Mouse (Mus musculus) Patski (cell line): ENCODE results near the gene Pnpla7. TPM values are rescaled to one million over a fixed set of nuclear protein-coding genes. Genes with fewer than 3 reads are reported as not detected.
"Not testable (repeated sequence)": the region's sequence is repeated elsewhere in the genome, so short reads cannot be mapped to it uniquely, and the experiment has no call there.

Experiments
- ATAC-seq: fragments of 100-300 bp; one replicate; pipeline ENCODE4 v1.8.0; 2021
- CTCF ChIA-PET: fragments of 350-600 bp; sonication (Branson Sonifier 250); formaldehyde crosslinking; loops from one replicate; lab custom pipeline; 2022; ENCODE audit warnings: inconsistent platforms; lab: Charles Lee
- POLR2A ChIA-PET: fragments of 350-600 bp; sonication (Branson Sonifier 250); formaldehyde crosslinking; loops from one replicate; lab custom pipeline; 2022; ENCODE audit warnings: antibody characterized with exemption, inconsistent platforms; lab: Charles Lee
- DNase-seq: peaks from one replicate; pipeline ENCODE4 v3.0.0-alpha.2; 2011; ENCODE audit warnings: low read depth, low spot score
- H3K27me3 ChIP-seq: fragments of 371-371 bp; one replicate; pipeline ENCODE4 v1.5.1; 2021
- CTCF ChIP-seq: fragments of 100-300 bp; IDR thresholded peaks from one replicate; pipeline ENCODE4 v1.5.1; 2021
- in situ Hi-C: fragments of 300-500 bp; cut with MboI; formaldehyde crosslinking; loops from 3 replicates; pipeline ENCODE4 v1.11.1; 2018; ENCODE audit warnings: low pct_unique_long_range_greater_than_20kb, mixed read lengths
- polyA plus RNA-seq: library from polyadenylated mRNA; unstranded; gene quantifications from one replicate; pipeline ENCODE4 v1.2.3, GENCODE M21; 2021

Pnpla7 gene
- polyA plus RNA-seq, 1 experiment from 2014 or later, result 16.6 TPM

DNA sequence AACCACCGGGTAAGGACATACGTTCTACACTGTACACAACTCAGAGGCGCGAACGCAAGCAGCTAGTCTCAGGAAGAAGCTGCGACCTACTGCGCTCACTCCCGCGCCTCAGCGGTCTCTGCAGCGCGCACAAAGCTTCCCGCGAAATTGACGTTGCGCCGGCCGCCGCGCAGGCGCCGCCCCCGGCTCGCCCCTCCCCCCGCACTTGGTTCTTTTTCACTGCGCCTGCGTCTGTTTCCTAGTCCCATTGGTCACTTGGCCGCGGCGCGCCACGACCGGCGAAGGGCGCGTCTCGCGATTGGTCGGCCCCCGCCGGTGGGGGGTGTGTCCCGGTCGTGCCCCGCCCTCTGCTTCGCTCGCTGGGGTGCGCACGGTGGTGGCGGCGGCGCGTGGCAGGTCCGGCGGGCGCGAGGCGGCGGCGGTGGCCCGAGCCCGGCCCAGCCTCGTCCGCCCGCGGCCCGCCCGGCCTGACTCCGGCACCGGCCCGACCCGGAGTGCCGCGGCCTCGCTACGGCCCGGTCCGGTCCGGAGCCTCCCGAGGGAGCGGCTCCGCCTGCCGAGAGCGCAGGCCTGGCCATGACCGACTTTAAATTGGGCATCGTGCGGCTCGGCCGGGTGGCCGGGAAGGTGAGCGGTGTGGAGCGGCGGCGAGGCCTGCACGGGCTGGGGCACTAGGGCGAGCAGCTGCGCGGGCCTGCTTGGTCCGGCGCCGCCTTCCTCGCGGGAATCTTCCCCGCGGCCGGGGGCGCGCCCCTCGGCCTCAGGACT lies 26.2 kb upstream of the Pnpla7 start, which contains the start of gene Zmynd19:
TSS of gene Zmynd19 (plus strand) at position 372 of the 768 bp plus-strand sequence.
- DNase-seq (no peak), ATAC-seq (peak; percentile 96)
- no peak for TF ChIP-seq CTCF
- in situ Hi-C loops, result no loop called here
- H3K27me3 ChIP-seq, result no peaks in the 10 kb centered on the region
- ChIA-PET CTCF (interaction anchor here (1.0 to 1.6 kb wide), 5 partner anchors 10 to 28 kb away, joined by 3 to 7 read pairs (median 5); partner anchors contain the start of genes Arrdc1 and Dph7), POLR2A (interaction anchor here (0.7 to 0.9 kb wide), 2 partner anchors 30 to 261 kb away, joined by 3 to 4 read pairs; partner anchors contain the start of gene Ehmt1)

GRCm38 (mm10) chr2:24950189-24950535 lies 25.7 kb upstream of the Pnpla7 start:
- ChIA-PET POLR2A (interaction anchor here (0.9 kb wide), 1 partner anchor 11 kb away, joined by 3 read pairs; no protein-coding TSS in a partner anchor), CTCF (interaction anchor here (1.0 to 1.6 kb wide), 3 partner anchors 9 to 15 kb away, joined by 4 to 7 read pairs (median 5); partner anchors contain the start of genes Arrdc1 and Dph7)
- DNase-seq (no peak), ATAC-seq (peak; percentile 63)
- no peaks in the 10 kb centered on the region for H3K27me3 ChIP-seq
- in situ Hi-C loops, result no loop called here
- TF ChIP-seq CTCF, result no peak

- no peak for TF ChIP-seq CTCF
- ChIA-PET POLR2A (interaction anchor here (1.6 kb wide), 1 partner anchor 8 kb away, joined by 6 read pairs; no protein-coding TSS in a partner anchor), CTCF (interaction anchor here (3.3 kb wide), 1 partner anchor 9 kb away, joined by 24 read pairs; the partner anchor contains the start of gene Dph7)
- no peaks in the 10 kb centered on the region for H3K27me3 ChIP-seq
- in situ Hi-C loops, result no loop called here
- ATAC-seq (no peak), DNase-seq (no peak)
Measured at GRCm38 (mm10) chr2:24952537-24953055, 23.2 kb upstream of the Pnpla7 start.

DNA sequence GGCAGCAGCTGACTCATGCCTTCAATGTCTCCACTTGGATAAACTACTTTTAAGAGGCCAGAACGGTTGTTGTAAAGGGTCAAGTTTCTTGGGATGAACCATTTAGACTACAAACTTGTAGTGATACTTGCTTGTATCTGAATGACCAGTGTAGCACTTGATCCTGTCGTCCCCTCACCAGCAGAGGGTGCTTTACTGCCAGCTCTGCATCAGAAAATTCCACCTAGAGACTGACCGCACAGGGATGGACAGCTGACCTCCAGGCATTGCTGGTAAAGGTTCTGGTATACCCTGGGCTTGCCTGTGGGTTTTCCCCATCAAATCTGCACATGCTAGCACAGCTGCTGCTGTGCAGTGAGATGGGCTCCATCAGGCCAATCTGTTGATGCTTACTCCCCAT lies 14.9 kb upstream of the Pnpla7 start:
- ATAC-seq (no peak), DNase-seq (no peak)
- CTCF ChIA-PET, result interaction anchor here (0.6 to 3.2 kb wide), 6 partner anchors 8 to 58 kb away, joined by 3 to 24 read pairs (median 4); partner anchors contain the start of gene Pnpla7
- TF ChIP-seq CTCF, result peak; percentile 59
- in situ Hi-C loops, result no loop called here
- POLR2A ChIA-PET, result interaction anchor here (1.3 to 1.4 kb wide), 2 partner anchors 9 to 10 kb away, joined by 3 to 6 read pairs; no protein-coding TSS in a partner anchor
- no peaks in the 10 kb centered on the region for H3K27me3 ChIP-seq

DNA sequence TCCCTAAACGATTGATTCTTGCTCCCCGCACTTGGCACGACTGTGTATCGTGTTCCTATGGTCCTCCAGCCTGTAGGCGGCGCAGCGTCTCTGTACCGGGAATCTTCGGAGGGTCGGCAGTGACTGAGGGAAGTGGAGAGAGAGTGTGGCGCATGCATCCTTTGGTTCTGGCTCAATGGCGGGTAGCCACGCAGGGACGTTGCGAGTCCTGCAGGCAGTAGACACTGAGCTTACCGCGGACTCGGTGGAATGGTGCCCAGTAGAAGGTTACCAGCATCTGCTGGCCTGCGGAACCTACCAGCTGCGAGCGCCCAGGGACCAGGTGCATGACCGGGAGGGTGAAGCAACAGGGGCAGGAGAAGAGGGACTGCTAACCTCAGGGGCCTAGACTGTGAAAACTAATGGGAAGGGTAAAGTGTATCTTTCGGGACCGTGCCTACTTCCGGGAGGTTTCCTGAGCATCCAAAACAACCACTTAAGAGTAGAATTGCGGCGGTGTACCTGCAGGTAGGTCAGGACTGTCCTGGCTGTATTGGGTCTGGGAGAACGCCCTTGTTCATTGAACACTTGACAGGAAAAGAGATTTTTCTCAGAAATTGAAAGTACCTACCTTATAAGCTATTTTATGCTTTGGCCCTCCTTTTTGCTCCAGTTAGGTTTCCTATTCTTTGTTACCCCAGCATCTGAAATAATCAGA lies 13.4 kb upstream of the Pnpla7 start, which contains the start of gene Dph7:
TSS of gene Dph7 (plus strand) at position 97 of the 697 bp plus-strand sequence.
- in situ Hi-C loops, result no loop called here
- H3K27me3 ChIP-seq, result no peaks in the 10 kb centered on the region
- ChIA-PET CTCF (interaction anchor here (0.8 to 3.2 kb wide), 8 partner anchors 9 to 94 kb away, joined by 3 to 24 read pairs (median 5); partner anchors contain the start of genes Arrdc1 and Ehmt1), POLR2A (interaction anchor here (0.8 to 1.4 kb wide), 3 partner anchors 8 to 22 kb away, joined by 3 to 7 read pairs (median 3); no protein-coding TSS in a partner anchor)
- DNase-seq (peak; percentile 35), ATAC-seq (peak; percentile 83)
- peak; percentile 95 for TF ChIP-seq CTCF

DNA sequence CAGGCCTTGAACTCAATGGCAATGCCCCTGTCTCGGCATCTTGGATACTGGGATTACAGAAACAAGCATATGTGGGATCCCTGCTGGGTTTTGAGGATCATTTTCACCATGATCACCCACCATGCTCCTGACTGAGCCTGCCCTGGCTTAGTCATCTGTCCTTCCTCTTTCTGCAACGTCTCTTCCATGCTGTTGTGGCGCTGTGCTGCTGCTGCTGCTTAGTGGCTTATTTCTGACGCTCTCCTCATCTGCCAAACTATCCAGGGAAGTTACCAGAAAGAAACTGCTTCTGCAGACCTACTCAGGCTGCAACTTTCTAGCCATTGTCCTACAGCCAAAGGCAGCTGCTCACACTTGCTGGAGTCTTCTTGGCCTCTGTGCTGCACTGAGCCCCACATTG lies 5.4 kb upstream of the Pnpla7 start:
- no peak for TF ChIP-seq CTCF
- in situ Hi-C loops, result no loop called here
- no peaks in the 10 kb centered on the region for H3K27me3 ChIP-seq
- ATAC-seq, result no peak
- DNase-seq, result no peak
- POLR2A ChIA-PET, result interaction anchor here (1.4 kb wide), 1 partner anchor 9 kb away, joined by 3 read pairs; no protein-coding TSS in a partner anchor
- CTCF ChIA-PET, result interaction anchor here (1.6 kb wide), 1 partner anchor 8 kb away, joined by 7 read pairs; the partner anchor contains the start of gene Dph7

- in situ Hi-C loops, DNase-seq, ATAC-seq, H3K27me3 ChIP-seq: not testable (repeated sequence)
- CTCF ChIA-PET, result interaction anchor here (2.1 kb wide), 1 partner anchor 13 kb away, joined by 8 read pairs; no protein-coding TSS in a partner anchor
- POLR2A ChIA-PET, result interaction anchor here (0.6 to 2.4 kb wide), 2 partner anchors 12 to 15 kb away, joined by 3 to 7 read pairs; no protein-coding TSS in a partner anchor
Measured at GRCm38 (mm10) chr2:24974452-24974851, 1.4 kb upstream of the Pnpla7 start.

DNA sequence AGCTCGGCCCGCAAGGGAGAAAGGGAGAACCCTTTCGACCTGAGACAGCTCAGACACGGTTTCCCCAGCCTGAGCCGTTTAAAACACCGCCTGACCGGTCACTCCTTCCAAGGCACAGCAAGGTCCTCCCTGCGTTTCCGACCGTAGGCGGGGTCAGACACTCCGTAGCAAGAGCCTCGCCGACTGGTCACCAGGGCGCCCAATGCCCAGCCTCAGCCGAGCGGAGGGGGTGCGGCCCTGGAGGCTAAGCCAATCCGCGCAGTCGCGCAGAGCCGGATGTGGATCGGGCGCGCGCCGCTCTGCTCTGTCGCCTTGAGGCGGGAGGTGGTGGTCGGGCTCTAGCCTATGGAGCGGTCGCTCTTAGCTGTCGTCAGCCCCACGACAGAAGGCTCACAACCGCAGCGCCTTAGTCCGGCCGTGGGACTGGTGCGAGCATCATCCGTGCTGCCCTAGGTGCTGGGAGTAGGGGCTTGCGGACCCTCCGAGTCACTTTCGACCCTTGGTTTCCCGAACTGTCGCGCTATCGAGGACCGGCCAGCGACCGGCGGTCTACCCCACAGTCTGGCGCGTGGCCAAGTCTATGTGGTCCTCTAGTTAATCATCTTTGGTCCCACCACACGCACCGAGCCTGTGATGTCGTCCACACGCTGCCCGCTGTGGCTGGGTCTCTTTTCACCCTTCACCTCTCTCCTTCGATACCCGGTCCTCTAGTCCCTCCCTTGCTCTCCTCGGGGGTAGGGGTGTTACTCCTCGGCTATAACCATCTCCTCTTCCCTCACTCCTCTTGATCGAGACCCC lies 728 bp upstream of the Pnpla7 start, which contains the start of gene Mrpl41:
TSS of gene Mrpl41 (minus strand) at position 193 of the 798 bp plus-strand sequence.
- H3K27me3 ChIP-seq, result no peaks in the 10 kb centered on the region
- no peak for TF ChIP-seq CTCF
- ATAC-seq, result peak; percentile 95
- CTCF ChIA-PET, result no interaction called here
- peak; percentile 73 for DNase-seq
- in situ Hi-C loops, result no loop called here
- POLR2A ChIA-PET, result interaction anchor here (0.6 to 2.4 kb wide), 3 partner anchors 12 to 15 kb away, joined by 3 to 7 read pairs (median 3); no protein-coding TSS in a partner anchor

DNA sequence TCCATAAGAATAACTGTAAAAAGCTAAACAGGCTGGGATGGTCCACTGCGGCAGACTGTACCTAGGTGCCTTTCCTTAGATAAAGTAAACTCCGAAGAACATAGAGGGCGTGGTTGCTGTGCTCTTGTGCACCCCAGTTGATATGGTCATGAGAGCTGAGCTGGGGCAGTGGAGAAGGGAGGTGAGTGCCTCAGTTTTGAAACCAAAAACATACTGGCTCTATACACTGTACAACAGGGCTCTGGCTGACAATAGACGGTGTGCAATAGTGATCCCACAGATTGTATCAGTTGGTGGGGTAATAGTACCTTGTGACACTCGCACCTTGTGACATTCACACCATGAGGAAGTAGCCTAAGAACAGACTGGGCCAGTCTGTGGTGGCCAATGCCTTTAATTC lies 1.1 kb downstream of the Pnpla7 start:
- CTCF ChIA-PET, result interaction anchor here (1.1 kb wide), 1 partner anchor 16 kb away, joined by 4 read pairs; no protein-coding TSS in a partner anchor
- no peak for ATAC-seq
- TF ChIP-seq CTCF, result no peak
- H3K27me3 ChIP-seq, result no peaks in the 10 kb centered on the region
- in situ Hi-C loops, result no loop called here
- POLR2A ChIA-PET, result no interaction called here
- no peak for DNase-seq
